Mouse (Mus musculus) monocyte, adult 59 days (primary cell): Measurements from ENCODE around the gene Calm3. TPM values are rescaled to one million over a fixed set of nuclear protein-coding genes. Genes with fewer than 3 reads are reported as not detected.

ENCODE experiments used
- total RNA-seq, 2 experiments: library from RNA; stranded (reverse); gene quantifications; one replicate each; pipeline ENCODE4 v1.2.4; 2023

The Calm3 gene
- 100 to 1,000 TPM; 117 to 133 TPM for total RNA-seq

GRCm38 (mm10) chr7:16924037-16924834 lies at the start of gene Calm3:
Gene Calm3 (minus strand): TSS chr7:16924114.

GRCm38 (mm10) chr7:16959539-16960187 lies 35.7 kb upstream of the Calm3 start, which contains the start of gene Pnmal1:
Gene Pnmal1 (plus strand): TSS chr7:16959679.

GRCm38 (mm10) chr7:16944061-16944807 lies 20.3 kb upstream of the Calm3 start, which contains the start of gene Pnmal2:
Gene Pnmal2 (plus strand): TSS chr7:16944682.

GRCm38 (mm10) chr7:16906281-16906680 lies 17.6 kb downstream of the Calm3 start, which contains the start of gene Ptgir:
Gene Ptgir (plus strand): TSS chr7:16906490.

GRCm38 (mm10) chr7:16891641-16892351 lies 32.1 kb downstream of the Calm3 start, which contains the start of gene Gng8:
Gene Gng8 (plus strand): TSS chr7:16891786.

GRCm38 (mm10) chr7:16875310-16875325 lies 48.8 kb downstream of the Calm3 start, which contains the start of gene Dact3:
Gene Dact3 (plus strand): TSS chr7:16875317.

Other genes starting within 250 kb of the Calm3 start
- not detected for gene Ceacam15, start 248.4 kb downstream of the Calm3 start, total RNA-seq
- not detected for gene Ceacam9, start 202.2 kb downstream of the Calm3 start, total RNA-seq
- gene Ap2s1, start 185.7 kb downstream of the Calm3 start, total RNA-seq, result 100 to 1,000 TPM; 132 to 146 TPM
- gene Slc1a5, start 142.8 kb downstream of the Calm3 start, total RNA-seq, result 10 to 100 TPM; 52.2 to 55.7 TPM
- gene Strn4, start 108.2 kb downstream of the Calm3 start, total RNA-seq, result 100 to 1,000 TPM in 1 of 2 experiments, 10 to 100 TPM in 1; 94.4 to 111 TPM
- gene Fkrp, start 107.4 kb downstream of the Calm3 start, total RNA-seq, result 10 to 100 TPM; 18.6 to 22.7 TPM
- gene Prkd2, start 81.2 kb downstream of the Calm3 start, total RNA-seq, result 10 to 100 TPM; 17.3 to 19.9 TPM
- gene Dact3, start 48.8 kb downstream of the Calm3 start, total RNA-seq, result under 1 TPM; 0.16 to 0.52 TPM
- gene Gng8, start 32.3 kb downstream of the Calm3 start, total RNA-seq, result not detected
- 10 to 100 TPM; 43.3 to 46.2 TPM for gene Ptgir, start 17.6 kb downstream of the Calm3 start, total RNA-seq
- under 1 TPM in 1 of 2 experiments, not detected in 1; 0.10 TPM for gene Pnmal2, start 20.6 kb upstream of the Calm3 start, total RNA-seq
- gene Pnmal1, start 35.6 kb upstream of the Calm3 start, total RNA-seq, result not detected
- not detected for gene Gm42372, start 59.0 kb upstream of the Calm3 start, total RNA-seq
- gene Ccdc8, start 68.6 kb upstream of the Calm3 start, total RNA-seq, result not detected
- gene Ppp5c, start 103.8 kb upstream of the Calm3 start, total RNA-seq, result 10 to 100 TPM; 76.2 to 77.0 TPM
- gene Hif3a, start 138.3 kb upstream of the Calm3 start, total RNA-seq, result under 1 TPM in 1 of 2 experiments, not detected in 1; 0.24 TPM
- gene Psg16, start 149.9 kb upstream of the Calm3 start, total RNA-seq, result under 1 TPM; 0.15 to 0.18 TPM
- not detected for gene Ceacam3, start 226.2 kb upstream of the Calm3 start, total RNA-seq